Mouse (Mus musculus): ENCODE data around the gene Anapc15.

Gene Anapc15

DNA sequence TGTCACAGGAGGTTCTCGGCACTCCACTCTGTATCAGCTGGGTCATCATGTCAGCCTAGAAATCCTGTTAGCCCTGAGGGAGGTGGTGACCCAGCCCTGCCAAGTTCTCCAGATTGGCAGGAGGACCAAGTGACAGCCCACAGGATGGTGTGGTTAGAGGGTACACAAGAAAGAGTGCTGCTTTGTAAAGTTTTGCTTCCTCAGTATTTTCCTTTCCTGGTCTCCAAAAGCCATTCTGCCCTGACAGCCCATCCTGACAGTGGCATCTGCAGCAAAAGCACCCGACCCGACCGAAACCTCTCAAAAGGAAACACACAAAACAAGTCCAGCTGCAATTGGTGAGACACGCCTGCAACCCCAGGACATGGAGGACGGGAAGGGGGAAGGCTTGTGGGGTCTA is 19.3 kb upstream of the Anapc15 start:
- DNase-seq (ENCODE audit: extremely low read depth, insufficient read length, low spot score) = no peak

- DNase-seq (ENCODE audit: extremely low read depth, insufficient read length, low spot score) = no peak
Observed at GRCm38 (mm10) chr7:101847934-101848333, 15.6 kb upstream of the Anapc15 start.

- DNase-seq (ENCODE audit: extremely low read depth, insufficient read length, low spot score) = no peak
Observed at GRCm38 (mm10) chr7:101851689-101852088, 11.8 kb upstream of the Anapc15 start.

GRCm38 (mm10) chr7:101852846-101853245 is 10.7 kb upstream of the Anapc15 start:
- DNase-seq (ENCODE audit: extremely low read depth, insufficient read length, low spot score) = no peak

DNA sequence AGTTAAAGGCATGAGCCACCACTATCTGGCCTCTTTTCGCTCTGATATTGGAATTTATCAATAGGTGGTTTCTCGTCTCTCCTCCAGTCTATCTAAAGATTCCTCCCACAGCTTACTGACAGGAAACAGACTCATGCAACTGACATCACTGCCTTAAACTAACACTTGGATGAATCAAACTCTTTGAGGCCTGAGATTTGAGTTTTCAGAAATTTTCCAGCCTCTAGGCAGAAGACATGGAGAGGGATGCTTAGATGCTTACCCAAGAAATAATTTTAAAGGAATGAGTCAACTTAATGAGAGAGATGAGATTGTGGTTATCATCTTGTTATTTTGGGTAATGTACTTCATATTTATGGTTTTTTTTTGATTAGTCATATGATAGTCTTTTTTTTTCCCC is 9.7 kb upstream of the Anapc15 start:
- peak; percentile 46 for DNase-seq (ENCODE audit: extremely low read depth, insufficient read length, low spot score)

DNA sequence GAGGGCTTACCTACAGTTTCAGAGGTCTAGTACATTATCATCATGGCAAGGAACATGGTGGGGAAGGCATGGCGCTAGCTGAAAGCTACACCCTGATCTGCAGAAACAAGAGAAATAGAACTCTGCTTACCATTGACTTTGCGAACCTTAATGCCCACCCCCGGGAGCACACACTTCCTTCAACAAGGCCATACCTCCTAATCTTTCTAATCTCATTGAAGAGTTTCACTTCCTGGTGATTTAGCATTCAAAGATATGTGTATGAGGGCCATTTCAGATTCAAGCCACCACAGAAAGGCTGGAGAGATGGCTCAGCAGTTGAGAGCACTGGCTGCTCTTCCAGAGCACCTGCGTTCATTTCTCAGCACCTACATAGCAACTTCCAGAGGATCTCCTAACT is 6.4 kb upstream of the Anapc15 start, which contains the start of gene Folr2:
TSS of gene Folr2 (minus strand) at position 101 of the 400 bp plus-strand sequence.
- no peak for DNase-seq (ENCODE audit: extremely low read depth, insufficient read length, low spot score)

GRCm38 (mm10) chr7:101858362-101858761 is 5.2 kb upstream of the Anapc15 start:
- DNase-seq (ENCODE audit: extremely low read depth, insufficient read length, low spot score) = no peak

DNA sequence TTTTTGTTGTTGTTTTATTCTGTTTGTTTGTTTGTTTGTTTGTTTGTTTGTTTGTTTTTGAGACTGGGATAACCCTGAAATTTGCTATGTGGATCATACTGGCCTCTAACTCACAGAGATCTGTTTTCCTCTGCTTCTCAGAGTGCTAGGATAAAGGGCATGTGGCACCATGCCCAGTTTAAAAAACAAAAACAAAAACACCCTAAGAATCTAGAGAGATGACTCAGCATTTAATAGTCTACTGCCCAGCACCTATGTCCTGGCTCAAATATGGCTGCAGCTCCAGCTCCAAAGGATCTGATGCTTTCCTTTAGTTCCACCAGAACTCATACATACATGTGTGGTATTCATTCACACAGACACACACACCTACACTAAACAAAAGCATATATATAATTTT is 2.5 kb upstream of the Anapc15 start:
- no peak for DNase-seq (ENCODE audit: extremely low read depth, insufficient read length, low spot score)

GRCm38 (mm10) chr7:101862291-101862690 is 1.2 kb upstream of the Anapc15 start:
- DNase-seq (ENCODE audit: extremely low read depth, insufficient read length, low spot score) = no peak

DNA sequence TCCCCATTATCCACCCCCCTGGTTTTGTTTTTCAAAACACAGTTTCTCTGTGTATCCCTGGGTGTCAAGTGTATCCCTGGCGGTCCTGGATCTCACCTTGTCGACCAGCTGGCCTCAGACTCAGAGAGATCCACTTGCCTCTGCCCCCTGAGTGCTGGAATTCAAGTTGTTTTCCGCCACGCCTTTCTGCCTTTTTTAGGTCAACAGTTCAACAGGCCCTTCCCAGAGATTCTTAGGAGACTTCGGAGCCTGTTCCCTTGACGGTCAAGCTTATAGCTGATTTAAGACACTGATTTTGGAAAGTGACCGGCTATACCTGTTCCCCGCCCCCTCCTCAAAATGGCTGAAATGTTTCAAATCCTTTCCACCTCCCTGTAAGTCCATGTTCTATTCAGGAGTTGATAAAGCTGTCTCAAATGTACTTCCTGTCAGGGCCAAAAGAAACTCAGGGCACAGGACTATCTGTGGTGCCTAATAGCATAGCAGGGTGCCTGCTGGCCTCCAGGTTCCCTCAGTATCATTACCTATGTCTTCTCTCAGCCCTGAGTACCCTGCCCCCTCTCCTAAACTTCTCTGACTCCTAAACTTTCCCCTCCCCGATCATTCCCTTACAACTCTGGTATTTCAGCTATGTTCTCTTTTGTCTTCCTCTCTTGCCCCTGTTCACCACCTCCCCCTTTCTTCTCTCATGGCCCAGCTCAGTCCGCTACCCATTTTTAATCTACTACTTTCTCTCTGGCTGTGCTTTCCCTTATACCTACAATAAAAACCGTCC is 3.2 kb downstream of the Anapc15 start:
- no peak for DNase-seq (ENCODE audit: extremely low read depth, insufficient read length, low spot score)

DNA sequence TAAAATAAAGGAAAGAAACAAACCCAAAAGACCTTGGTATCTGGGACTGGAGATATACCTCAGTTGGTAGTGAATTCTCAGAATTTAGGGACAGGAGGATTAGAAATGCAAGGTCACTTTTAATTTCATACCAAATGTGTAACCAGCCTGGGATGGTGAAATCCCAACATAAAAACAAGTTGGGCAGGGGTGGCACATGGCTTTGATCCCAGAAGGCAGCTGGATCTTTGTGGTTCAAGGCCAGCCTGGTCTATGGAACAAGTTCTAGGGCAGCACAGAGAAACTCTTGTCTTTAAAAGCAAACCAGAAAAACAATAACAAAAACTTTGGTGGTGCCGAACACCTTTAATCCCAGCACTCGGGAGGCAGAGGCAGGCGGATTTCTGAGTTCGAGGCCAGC is 4.0 kb downstream of the Anapc15 start:
- DNase-seq (ENCODE audit: extremely low read depth, insufficient read length, low spot score) = no peak

DNA sequence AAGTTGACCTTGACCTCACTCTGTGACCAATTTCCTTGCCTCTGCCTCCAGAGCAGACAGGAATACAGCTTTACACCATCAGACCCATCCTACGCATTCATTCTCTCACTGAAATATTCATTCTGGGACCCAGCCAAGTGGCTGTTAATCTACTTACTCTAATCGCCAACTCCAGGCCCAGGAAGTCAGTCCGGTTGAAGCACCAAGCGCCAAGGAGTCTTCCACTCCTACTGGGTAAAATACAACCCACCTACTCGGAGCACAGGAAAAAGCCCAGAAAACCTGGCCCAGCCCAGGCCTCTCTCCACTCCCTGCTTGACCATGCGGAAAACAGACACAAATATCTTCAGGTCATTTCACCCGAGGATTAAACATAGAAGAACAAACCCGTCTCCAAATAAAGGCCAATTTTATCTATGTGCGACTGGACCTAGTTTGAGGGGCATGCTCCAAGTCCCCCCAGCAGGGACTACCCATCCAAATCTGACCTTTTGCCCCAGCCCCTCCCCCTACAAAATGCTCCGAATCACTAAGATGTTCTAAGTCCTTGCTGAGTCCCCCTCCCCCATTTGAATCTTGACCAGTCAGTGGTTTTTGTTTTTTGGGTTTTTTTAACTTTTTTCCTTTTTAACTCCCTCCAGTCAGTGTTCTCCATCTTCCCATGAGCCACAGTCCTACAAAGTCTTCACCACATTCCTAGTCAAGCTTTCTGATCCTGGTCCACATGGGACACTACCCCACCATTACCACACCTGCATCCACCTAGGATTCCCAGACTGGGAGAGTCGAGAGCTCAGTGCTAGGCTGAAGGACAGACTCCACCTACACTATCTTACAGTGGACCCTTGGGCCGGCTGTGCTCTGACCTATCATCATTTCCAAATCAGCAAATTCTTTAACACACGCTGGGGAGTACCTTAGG is 5.0 kb downstream of the Anapc15 start:
- no peak for DNase-seq (ENCODE audit: extremely low read depth, insufficient read length, low spot score)

- no peak for DNase-seq (ENCODE audit: extremely low read depth, insufficient read length, low spot score)
Observed at GRCm38 (mm10) chr7:101869163-101869500, 5.6 kb downstream of the Anapc15 start.

DNA sequence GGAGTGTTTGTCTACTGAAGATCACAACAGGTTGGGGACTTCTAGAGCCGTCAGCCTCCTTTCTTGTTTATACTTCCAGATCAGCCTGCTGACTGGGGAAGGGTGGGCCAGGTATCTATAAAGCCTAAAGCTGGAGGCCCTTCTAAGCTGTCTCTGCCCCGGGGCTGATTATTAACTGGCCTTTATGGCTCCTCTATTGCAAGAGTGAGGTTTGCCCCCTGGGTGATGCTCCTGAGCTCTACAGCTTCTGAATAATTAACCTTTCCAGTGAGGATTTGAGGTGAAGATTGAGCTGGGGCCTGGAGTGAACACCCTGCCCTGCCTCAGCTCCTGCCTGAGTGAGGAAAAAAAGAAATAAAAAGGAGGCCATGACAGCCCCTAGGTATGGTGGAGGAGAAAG is 7.1 kb downstream of the Anapc15 start, which contains the start of gene Folr1:
TSS of gene Folr1 (minus strand) at position 160 of the 400 bp plus-strand sequence.
- no peak for DNase-seq (ENCODE audit: extremely low read depth, insufficient read length, low spot score)

DNA sequence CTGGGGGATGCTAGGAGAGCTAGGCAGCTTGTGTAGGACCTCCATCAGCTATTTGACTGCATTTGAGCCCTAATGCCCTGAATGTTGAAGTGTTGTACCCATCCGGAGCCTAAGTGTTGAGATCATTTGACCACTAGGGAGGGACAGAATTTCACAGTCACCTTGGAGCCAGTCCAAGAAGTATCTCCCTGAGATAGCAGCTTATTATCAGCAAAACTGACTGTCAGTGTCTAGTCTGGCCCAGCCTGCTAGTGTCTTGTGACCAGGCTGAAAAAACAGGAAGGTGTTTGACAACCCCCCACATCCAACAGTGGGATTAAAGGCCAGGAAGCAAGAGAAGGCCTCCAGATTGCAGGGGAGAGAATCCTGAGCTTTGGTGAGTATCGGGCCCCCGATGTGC is 7.8 kb downstream of the Anapc15 start:
- DNase-seq (ENCODE audit: extremely low read depth, insufficient read length, low spot score) = no peak

- no peak for DNase-seq (ENCODE audit: extremely low read depth, insufficient read length, low spot score)
Observed at GRCm38 (mm10) chr7:101875978-101876377, 12.5 kb downstream of the Anapc15 start.

GRCm38 (mm10) chr7:101880855-101881254 is 17.3 kb downstream of the Anapc15 start:
- DNase-seq (ENCODE audit: extremely low read depth, insufficient read length, low spot score) = no peak

DNA sequence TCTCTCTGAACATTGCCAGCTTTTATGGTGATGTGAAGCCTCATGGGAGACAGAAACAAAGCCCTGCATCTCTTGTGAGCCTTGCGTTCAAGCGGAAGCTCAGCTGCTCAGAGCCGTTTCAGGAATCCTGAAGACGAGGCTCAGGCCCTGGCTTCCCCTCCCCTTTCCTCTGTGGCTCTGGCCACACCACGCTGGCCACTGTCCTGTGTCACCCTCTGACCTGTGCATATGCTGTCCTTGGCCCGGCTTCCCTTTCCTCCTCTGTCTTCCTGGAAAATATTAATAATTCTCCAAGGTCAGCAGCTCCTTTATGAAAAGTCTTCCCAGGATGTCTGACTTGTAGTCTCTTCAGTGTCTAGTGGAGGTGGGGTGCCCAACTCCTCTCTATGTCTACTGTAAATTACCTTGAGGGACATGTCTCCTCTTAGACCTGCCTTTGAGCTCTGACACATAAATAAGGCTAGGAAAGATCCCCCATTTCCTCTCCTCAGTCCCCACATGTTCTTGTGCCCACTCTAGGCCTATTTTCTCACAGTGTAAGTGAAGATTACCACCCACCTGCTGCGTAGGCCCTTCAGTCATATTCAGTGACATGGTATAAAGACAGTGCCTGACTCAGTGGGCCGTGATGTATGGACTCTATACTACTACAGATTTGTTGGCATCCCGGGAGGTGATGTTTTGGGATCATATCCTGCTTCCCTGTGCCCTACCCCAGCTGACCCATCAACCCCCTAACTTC is 19.1 kb downstream of the Anapc15 start:
- DNase-seq (ENCODE audit: extremely low read depth, insufficient read length, low spot score) = no peak

- DNase-seq (ENCODE audit: extremely low read depth, insufficient read length, low spot score) = no peak
Observed at GRCm38 (mm10) chr7:101884160-101884559, 20.6 kb downstream of the Anapc15 start.

- DNase-seq (ENCODE audit: extremely low read depth, insufficient read length, low spot score) = no peak
Observed at GRCm38 (mm10) chr7:101886274-101886673, 22.8 kb downstream of the Anapc15 start.

DNA sequence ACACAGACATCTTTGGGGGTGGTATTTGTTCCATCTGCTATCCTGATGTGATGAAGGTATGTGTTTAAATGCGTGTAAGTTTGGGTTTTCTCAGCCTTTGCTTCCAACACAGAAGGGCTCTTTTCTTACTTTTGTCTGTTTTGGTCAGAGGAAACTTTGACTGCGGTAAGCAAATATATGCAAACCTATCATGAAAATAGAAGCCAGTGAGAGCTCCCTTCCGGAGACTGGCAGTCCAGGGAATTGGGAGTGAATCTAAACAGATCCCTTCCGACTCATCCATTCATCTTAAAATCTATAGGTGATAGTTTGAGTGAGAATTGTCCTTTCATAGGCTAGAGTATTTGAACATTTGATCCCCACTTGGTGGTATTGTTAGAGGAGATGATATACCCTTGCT is 24.9 kb downstream of the Anapc15 start:
- DNase-seq (ENCODE audit: extremely low read depth, insufficient read length, low spot score) = no peak

Data from 3134 (cell line).